Mouse (Mus musculus): ENCODE measurements around the gene Gm28919.
"Not testable (repeated sequence)": the region's sequence is repeated elsewhere in the genome, so short reads cannot be mapped to it uniquely, and the experiment has no call there.

Gene Gm28919

GRCm38 (mm10) chrY:6583246-6583645 lies at the start of gene Gm28919:
Gene Gm28919 (plus strand): TSS chrY:6583546.
- not testable (repeated sequence) for DNase-seq (ENCODE audit: low read depth, low spot score)

All from 3T3-L1 (cell line).